Mouse (Mus musculus) neural tube, embryonic 11.5 days (tissue): ENCODE measurements around the gene Naa16. TPM values are rescaled to one million over a fixed set of nuclear protein-coding genes. Genes with fewer than 3 reads are reported as not detected.
A peak's percentile ranks its signal among the peaks of the same experiment; 100 is the strongest.

Experiments used
- ATAC-seq: fragments of 200-750 bp; cut with Nextera tagmentation; 2 replicates; pipeline ENCODE4 v1.8.0; 2017; ENCODE audit warnings: moderate number of reproducible peaks, mild to moderate bottlenecking, moderate TSS enrichment, moderate library complexity; ENCODE audit not compliant: insufficient read depth, low FRiP score, low TSS enrichment
- DNase-seq: peaks from one replicate; pipeline ENCODE4 v3.0.0-alpha.2; 2015; ENCODE audit warnings: low spot score
- H3K27ac ChIP-seq: fragments of 300-500 bp; sonication (generic); 2 replicates; pipeline ENCODE4 v1.5.1; 2014; ENCODE audit warnings: low read depth, mild to moderate bottlenecking, low read length
- H3K27me3 ChIP-seq: fragments of 300-500 bp; sonication (generic); 2 replicates; pipeline ENCODE4 v1.6.1; 2014; ENCODE audit warnings: mild to moderate bottlenecking, low read length, mixed read lengths; ENCODE audit not compliant: control insufficient read depth, insufficient read depth
- H3K36me3 ChIP-seq: fragments of 300-500 bp; sonication (generic); 2 replicates; pipeline ENCODE4 v1.6.1; 2014; ENCODE audit warnings: mild to moderate bottlenecking, low read length, moderate library complexity, mixed read lengths; ENCODE audit not compliant: control insufficient read depth, insufficient read depth
- H3K4me1 ChIP-seq: fragments of 300-500 bp; sonication (generic); 2 replicates; pipeline ENCODE4 v1.6.1; 2014; ENCODE audit warnings: low read length, mixed read lengths; ENCODE audit not compliant: control insufficient read depth, insufficient read depth
- H3K4me2 ChIP-seq: fragments of 300-500 bp; sonication (generic); 2 replicates; pipeline ENCODE4 v1.6.1; 2014; ENCODE audit warnings: low read depth, mild to moderate bottlenecking, moderate library complexity
- H3K4me3 ChIP-seq: fragments of 300-500 bp; sonication (generic); 2 replicates; pipeline ENCODE4 v1.5.1; 2014; ENCODE audit warnings: low read depth, low read length
- H3K9ac ChIP-seq: fragments of 300-500 bp; sonication (generic); 2 replicates; pipeline ENCODE4 v1.6.1; 2014; ENCODE audit warnings: mild to moderate bottlenecking, low read length
- H3K9me3 ChIP-seq: fragments of 300-500 bp; sonication (generic); 2 replicates; pipeline ENCODE4 v1.6.1; 2016; ENCODE audit warnings: low read length; ENCODE audit not compliant: control insufficient read depth
- WGBS: fragments of 180-500 bp; shearing (Covaris S2); extraction: QIAGEN DNeasy Blood & Tissue Kit; methylation state at CpG from one replicate; pipeline ENCODE4 v1.1.7; 2014; 5-methylcytosine and 5-hydroxymethylcytosine counted together
- polyA plus RNA-seq: library from polyadenylated mRNA; unstranded; fragments of >200 nt; fragmentation: Nextera tagmentation; extraction: Ambion mirVana; gene quantifications from 2 replicates; pipeline ENCODE4 v1.2.1, GENCODE M21; 2014

Gene Naa16
- polyA plus RNA-seq, 1 experiment from 2014 or later = 38.8 TPM

GRCm38 (mm10) chr14:79358055-79358454 is 32.5 kb downstream of the Naa16 start:
- H3K9ac ChIP-seq = no peak overlapping the region
- no peaks in the 10 kb centered on the region for H3K4me1 ChIP-seq
- no peaks in the 10 kb centered on the region for H3K27me3 ChIP-seq
- ATAC-seq (no peak), DNase-seq (no peak)
- peaks cover 7% of the 10 kb centered on the region; the same call in 1 of the 2 replicates for H3K36me3 ChIP-seq
- WGBS = 91% methylated on average over 2 of the region's 2 CpGs
- no peak overlapping the region for H3K4me2 ChIP-seq
- no peak overlapping the region for H3K4me3 ChIP-seq
- H3K27ac ChIP-seq = no peak overlapping the region
- H3K9me3 ChIP-seq = no peaks in the 10 kb centered on the region

DNA sequence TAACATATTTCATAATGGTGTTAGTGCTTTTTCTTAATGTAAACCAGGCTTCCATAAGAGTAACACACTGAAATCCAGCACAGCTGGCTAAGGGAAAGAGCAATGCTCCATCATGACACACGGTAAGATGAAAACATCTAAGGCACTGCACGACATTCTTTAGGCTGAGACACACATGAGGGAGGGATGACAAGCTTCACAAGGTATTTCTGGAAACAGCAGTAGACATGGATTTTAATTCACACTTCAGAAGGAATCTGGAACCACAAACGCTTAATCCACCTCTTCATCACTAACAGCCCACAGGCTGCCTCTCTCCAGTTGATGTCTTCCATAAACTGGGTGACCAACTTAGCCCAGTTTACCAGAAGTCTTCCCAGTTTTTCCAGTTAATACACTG is 44.2 kb downstream of the Naa16 start:
- DNase-seq (no peak), ATAC-seq (no peak)
- no peak overlapping the region for H3K27ac ChIP-seq
- no peak overlapping the region for H3K4me2 ChIP-seq
- H3K9me3 ChIP-seq = no peaks in the 10 kb centered on the region
- H3K4me3 ChIP-seq = no peak overlapping the region
- no peak overlapping the region for H3K9ac ChIP-seq
- no peaks in the 10 kb centered on the region for H3K27me3 ChIP-seq
- WGBS = 88% methylated on average over 3 of the region's 3 CpGs
- H3K36me3 ChIP-seq = peaks cover 15% of the 10 kb centered on the region
- H3K4me1 ChIP-seq = no peaks in the 10 kb centered on the region

GRCm38 (mm10) chr14:79335613-79336012 is 55.0 kb downstream of the Naa16 start:
- no peak overlapping the region for H3K27ac ChIP-seq
- no peak overlapping the region for H3K9ac ChIP-seq
- H3K4me1 ChIP-seq = no peaks in the 10 kb centered on the region
- no peak overlapping the region for H3K4me2 ChIP-seq
- WGBS = 99% methylated on average over 3 of the region's 3 CpGs
- H3K4me3 ChIP-seq = no peak overlapping the region
- H3K27me3 ChIP-seq = no peaks in the 10 kb centered on the region
- DNase-seq (no peak), ATAC-seq (no peak)
- H3K36me3 ChIP-seq = peaks cover 3% of the 10 kb centered on the region
- H3K9me3 ChIP-seq = no peaks in the 10 kb centered on the region

DNA sequence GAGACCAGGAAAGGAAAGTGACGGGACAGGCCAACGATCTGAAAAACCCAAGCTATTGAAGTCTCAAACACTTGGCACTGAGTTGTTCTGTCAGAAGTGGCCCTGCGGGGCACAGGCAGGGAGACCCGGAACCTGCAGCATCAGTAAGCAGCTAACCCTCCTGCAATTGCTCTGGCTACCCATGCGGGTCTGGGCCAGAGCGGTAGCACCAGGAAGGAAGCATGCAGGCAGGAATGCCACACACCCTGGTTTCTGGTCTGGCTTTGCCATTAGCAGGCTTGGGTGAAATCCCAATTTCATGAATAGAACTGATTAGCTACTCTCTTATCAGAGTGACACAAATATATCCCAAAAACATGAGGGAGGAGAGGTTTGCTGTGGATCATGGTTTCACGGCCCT is 58.6 kb downstream of the Naa16 start:
- H3K27me3 ChIP-seq = no peaks in the 10 kb centered on the region
- DNase-seq = no peak
- no peak for ATAC-seq
- WGBS = 77% methylated on average over 7 of the region's 7 CpGs
- H3K4me3 ChIP-seq = no peak overlapping the region
- no peak overlapping the region for H3K4me2 ChIP-seq
- H3K27ac ChIP-seq = 0 out of 2 replicates have a peak overlapping the region, but pooled peaks have one; percentile 3
- H3K9me3 ChIP-seq = no peaks in the 10 kb centered on the region
- H3K4me1 ChIP-seq = no peaks in the 10 kb centered on the region
- no peak overlapping the region for H3K9ac ChIP-seq
- peaks cover 3% of the 10 kb centered on the region for H3K36me3 ChIP-seq

DNA sequence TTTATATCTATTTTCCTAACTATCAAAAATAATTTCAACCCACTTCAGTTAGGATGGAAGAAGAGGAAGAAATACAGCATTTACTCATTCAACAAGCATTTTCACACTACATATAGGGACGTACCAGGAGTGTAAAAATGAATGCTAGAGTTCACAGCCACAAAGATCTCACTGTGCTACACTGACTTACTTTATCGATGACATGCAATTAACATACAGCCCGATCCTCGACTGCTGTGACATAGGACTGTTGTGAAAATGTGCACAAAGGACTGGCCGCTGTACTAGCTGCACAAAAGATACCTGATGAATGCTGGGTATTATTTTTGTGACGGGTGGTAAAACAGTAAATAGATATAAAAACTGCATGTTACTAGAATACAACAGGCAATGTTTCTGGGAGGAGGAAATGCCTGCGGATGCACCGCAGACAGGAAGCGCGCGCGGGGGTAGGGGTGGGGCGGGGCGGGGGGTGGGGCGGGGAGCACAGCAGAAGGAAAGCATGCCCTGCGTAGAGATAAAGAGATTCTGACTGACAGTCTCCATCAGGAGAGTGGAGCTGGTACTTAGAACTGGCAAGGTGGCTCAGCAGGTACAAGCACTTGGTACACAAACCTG is 59.5 kb downstream of the Naa16 start:
- no peak overlapping the region for H3K27ac ChIP-seq
- DNase-seq (no peak), ATAC-seq (no peak)
- H3K9me3 ChIP-seq = no peaks in the 10 kb centered on the region
- WGBS = 56% methylated on average over 16 of the region's 16 CpGs
- H3K4me3 ChIP-seq = no peak overlapping the region
- no peak overlapping the region for H3K9ac ChIP-seq
- no peaks in the 10 kb centered on the region for H3K27me3 ChIP-seq
- H3K4me2 ChIP-seq = no peak overlapping the region
- H3K36me3 ChIP-seq = no peaks in the 10 kb centered on the region
- no peaks in the 10 kb centered on the region for H3K4me1 ChIP-seq

DNA sequence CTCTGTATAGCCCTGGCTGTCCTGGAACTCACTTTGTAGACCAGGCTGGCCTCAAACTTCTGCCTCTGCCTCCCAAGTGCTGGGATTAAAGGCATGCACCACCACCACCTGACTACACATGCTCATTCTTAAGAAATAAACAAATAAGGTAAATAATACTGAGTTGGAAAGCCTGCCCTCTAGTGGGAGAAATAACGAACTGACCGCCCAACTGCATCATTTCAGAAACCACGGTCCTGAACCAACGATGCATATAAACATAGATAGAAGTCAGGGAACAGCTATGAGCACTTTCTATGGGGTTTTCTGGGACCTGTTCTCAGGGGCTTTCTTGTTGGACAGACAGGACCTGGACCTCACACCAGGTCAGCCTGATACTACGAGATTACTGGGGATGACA is 63.5 kb downstream of the Naa16 start:
- H3K27ac ChIP-seq = no peak overlapping the region
- no peaks in the 10 kb centered on the region for H3K27me3 ChIP-seq
- no peak for ATAC-seq
- H3K4me2 ChIP-seq = no peak overlapping the region
- H3K4me3 ChIP-seq = no peak overlapping the region
- DNase-seq = no peak
- no peak overlapping the region for H3K9ac ChIP-seq
- WGBS = 37% methylated on average over 5 of the region's 5 CpGs
- H3K36me3 ChIP-seq = no peaks in the 10 kb centered on the region
- H3K9me3 ChIP-seq = no peaks in the 10 kb centered on the region
- no peaks in the 10 kb centered on the region for H3K4me1 ChIP-seq

- Histone ChIP-seq H3K4me2 (no peak overlapping the region), H3K36me3 (no peaks in the 10 kb centered on the region), H3K9ac (no peak overlapping the region), H3K9me3 (no peaks in the 10 kb centered on the region), H3K27ac (no peak overlapping the region), H3K27me3 (no peaks in the 10 kb centered on the region), H3K4me3 (no peak overlapping the region), H3K4me1 (no peaks in the 10 kb centered on the region)
- DNase-seq = no peak
- WGBS = 85% methylated on average over 10 of the region's 10 CpGs
- ATAC-seq = no peak
Measured at GRCm38 (mm10) chr14:79324112-79324840, 66.3 kb downstream of the Naa16 start.

GRCm38 (mm10) chr14:79321881-79322280 is 68.7 kb downstream of the Naa16 start:
- Histone ChIP-seq H3K4me3 (no peak overlapping the region), H3K27me3 (no peaks in the 10 kb centered on the region), H3K4me2 (no peak overlapping the region), H3K9ac (no peak overlapping the region), H3K36me3 (no peaks in the 10 kb centered on the region), H3K9me3 (no peaks in the 10 kb centered on the region), H3K4me1 (no peaks in the 10 kb centered on the region), H3K27ac (no peak overlapping the region)
- DNase-seq = no peak
- no peak for ATAC-seq
- WGBS = 91% methylated on average over 5 of the region's 5 CpGs

DNA sequence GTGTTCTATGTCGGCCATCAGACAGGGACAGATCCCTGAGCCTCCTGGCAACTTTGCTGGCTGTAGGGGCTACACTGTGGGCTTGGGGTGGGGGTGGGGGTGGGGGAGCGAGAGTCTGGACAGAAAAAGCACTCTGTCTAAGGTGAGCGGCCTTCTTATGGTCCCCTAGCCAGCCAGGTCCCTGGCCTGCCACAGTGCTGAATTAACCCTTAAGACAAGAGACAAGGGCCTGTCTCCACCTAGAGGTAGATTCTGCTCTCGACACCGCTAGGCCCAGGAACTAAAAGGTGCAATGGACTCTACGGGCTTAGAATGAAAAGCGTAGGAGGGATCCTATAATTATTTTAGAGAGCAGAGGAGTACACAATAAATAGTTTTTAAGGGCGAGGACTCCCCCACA is 69.4 kb downstream of the Naa16 start:
- Histone ChIP-seq H3K36me3 (no peaks in the 10 kb centered on the region), H3K4me3 (no peak overlapping the region), H3K9ac (no peak overlapping the region), H3K4me2 (no peak overlapping the region), H3K27me3 (no peaks in the 10 kb centered on the region), H3K27ac (no peak overlapping the region), H3K4me1 (no peaks in the 10 kb centered on the region), H3K9me3 (no peaks in the 10 kb centered on the region)
- ATAC-seq (peak; percentile 45; the same call in 1 of the 2 replicates), DNase-seq (peak; percentile 44)
- 29% methylated on average over 8 of the region's 8 CpGs for WGBS
